Mouse (Mus musculus) cerebellum, postnatal 36 days (tissue): ENCODE results near the gene Ets1.

ENCODE experiments used
- DNase-seq, 2 experiments: peaks; one replicate each; pipeline ENCODE4 v3.0.0; 2021 to 2022; ENCODE audit warnings: mixed read lengths in 2 of 2

The Ets1 gene

GRCm38 (mm10) chr9:32730656-32731590 lies 94.9 kb downstream of the Ets1 start:
- DNase-seq: no peak

- DNase-seq: no peak
Measured at GRCm38 (mm10) chr9:32731787-32732186, 95.8 kb downstream of the Ets1 start.

GRCm38 (mm10) chr9:32735071-32735470 lies 99.0 kb downstream of the Ets1 start:
- DNase-seq: no peak

GRCm38 (mm10) chr9:32736051-32736450 lies 100.0 kb downstream of the Ets1 start:
- DNase-seq: no peak

- DNase-seq: no peak
Measured at GRCm38 (mm10) chr9:32739988-32740387, 104.0 kb downstream of the Ets1 start.

GRCm38 (mm10) chr9:32740751-32741387 lies 104.8 kb downstream of the Ets1 start:
- DNase-seq: no peak

- DNase-seq: no peak
Measured at GRCm38 (mm10) chr9:32741681-32742080, 105.7 kb downstream of the Ets1 start.

- no peak for DNase-seq
Measured at GRCm38 (mm10) chr9:32743157-32743556, 107.1 kb downstream of the Ets1 start.

GRCm38 (mm10) chr9:32743642-32744161 lies 107.7 kb downstream of the Ets1 start:
- no peak for DNase-seq

- DNase-seq: no peak
Measured at GRCm38 (mm10) chr9:32744288-32744687, 108.3 kb downstream of the Ets1 start.

GRCm38 (mm10) chr9:32745079-32745763 lies 109.2 kb downstream of the Ets1 start:
- no peak for DNase-seq

- DNase-seq: no peak
Measured at GRCm38 (mm10) chr9:32745998-32746397, 110.0 kb downstream of the Ets1 start.

GRCm38 (mm10) chr9:32746615-32747014 lies 110.6 kb downstream of the Ets1 start:
- no peak for DNase-seq

- no peak for DNase-seq
Measured at GRCm38 (mm10) chr9:32747624-32748023, 111.6 kb downstream of the Ets1 start.

GRCm38 (mm10) chr9:32748552-32748951 lies 112.5 kb downstream of the Ets1 start:
- DNase-seq: no peak

- no peak for DNase-seq
Measured at GRCm38 (mm10) chr9:32749721-32750480, 113.9 kb downstream of the Ets1 start.

GRCm38 (mm10) chr9:32752602-32753001 lies 116.6 kb downstream of the Ets1 start:
- DNase-seq: no peak

GRCm38 (mm10) chr9:32754311-32754710 lies 118.3 kb downstream of the Ets1 start:
- DNase-seq: no peak

- no peak for DNase-seq
Measured at GRCm38 (mm10) chr9:32756002-32756401, 120.0 kb downstream of the Ets1 start.

- no peak for DNase-seq
Measured at GRCm38 (mm10) chr9:32758280-32758905, 122.4 kb downstream of the Ets1 start.

- no peak for DNase-seq
Measured at GRCm38 (mm10) chr9:32760649-32761157, 124.7 kb downstream of the Ets1 start.

GRCm38 (mm10) chr9:32761326-32761725 lies 125.3 kb downstream of the Ets1 start:
- DNase-seq: no peak
